Mouse (Mus musculus): Measurements from ENCODE around the gene Gm36210. TPM values are rescaled to one million over a fixed set of nuclear protein-coding genes. Genes with fewer than 3 reads are reported as not detected.

The Gm36210 gene
- total and polyA plus RNA-seq, 3 experiments, result 0.90 TPM; not detected in 2

GRCm38 (mm10) chr7:4851315-4851688 lies 55.0 kb downstream of the Gm36210 start:
- no peak overlapping the region for H3K4me2 ChIP-seq (ENCODE audit: insufficient read depth, low read depth, poor library complexity, severe bottlenecking)
- no peak for DNase-seq (ENCODE audit: extremely low read depth)
- no peaks in the 10 kb centered on the region for H3K36me3 ChIP-seq (replicated peaks in 1 of 2; ENCODE audit: control insufficient read depth in 1 of 2, insufficient read depth in 1 of 2, low read length in 1 of 2)
- H3K9ac ChIP-seq (ENCODE audit: insufficient read depth, low read depth), result no peak overlapping the region
- in situ Hi-C loops (cut with MboI; ENCODE audit: low pct_ligation_motif_present, low pct_unique_long_range_greater_than_20kb, low sequenced_read_pairs) (no loop called here), dilution Hi-C loops (cut with MboI; ENCODE audit: extremely low pct_ligation_motif_present, extremely low pct_unique_long_range_greater_than_20kb, low sequenced_read_pairs) (no loop called here)
- no peak overlapping the region for H3K27ac ChIP-seq (ENCODE audit: insufficient read depth, low read depth)
- peaks cover 8 to 12% of the 10 kb centered on the region in 2 experiments for H3K4me1 ChIP-seq (ENCODE audit: control insufficient read depth in 1 of 2, insufficient read depth in 2 of 2)
- no peaks in the 10 kb centered on the region for H3K27me3 ChIP-seq (replicated peaks)
- no peaks in the 10 kb centered on the region for H3K79me2 ChIP-seq (replicated peaks; ENCODE audit: control insufficient read depth, extremely low read depth, insufficient read depth, poor library complexity, severe bottlenecking)
- H3K4me3 ChIP-seq (replicated peaks in 1 of 3; ENCODE audit: low read depth in 2 of 3, low read length in 2 of 3, poor library complexity in 1 of 3), result no peak overlapping the region
- TF ChIP-seq TBP (conservative IDR thresholded peaks at IDR 0.05; ENCODE audit: low read depth, low read length), result no peak
- no peak for TF ChIP-seq KAT2A (IDR thresholded peaks at IDR 0.05; ENCODE audit: insufficient replicate concordance, low read length)
- TF ChIP-seq TCF12 (IDR thresholded peaks at IDR 0.05; ENCODE audit: low read depth, low read length), result no peak
- TF ChIP-seq USF1 (IDR thresholded peaks at IDR 0.05; ENCODE audit: low read depth, low read length), result no peak
- TF ChIP-seq CHD2 (IDR thresholded peaks at IDR 0.05; ENCODE audit: low read length), result no peak
- TF ChIP-seq IRF4 (IDR thresholded peaks at IDR 0.05; ENCODE audit: low read depth, low read length), result no peak
- TF ChIP-seq NELFE (IDR thresholded peaks at IDR 0.05; ENCODE audit: low read depth, low read length), result no peak
- TF ChIP-seq MAZ (IDR thresholded peaks at IDR 0.05; ENCODE audit: low read depth, low read length), result no peak
- TF ChIP-seq MAX (IDR thresholded peaks at IDR 0.05; ENCODE audit: low read length), result no peak
- no peak for TF ChIP-seq MEF2A (IDR thresholded peaks at IDR 0.05; ENCODE audit: borderline replicate concordance, low read depth, low read length)
- TF ChIP-seq ETS1 (conservative IDR thresholded peaks at IDR 0.05; ENCODE audit: low read depth, low read length), result no peak
- no peak for TF ChIP-seq E2F4 (IDR thresholded peaks at IDR 0.05; ENCODE audit: insufficient replicate concordance, low read depth, low read length)
- no peaks in the 10 kb centered on the region for H3K9me3 ChIP-seq (replicated peaks; ENCODE audit: low read length)

GRCm38 (mm10) chr7:4850621-4851314 lies 55.5 kb downstream of the Gm36210 start:
- TF ChIP-seq RAD21 (IDR thresholded peaks at IDR 0.05; ENCODE audit: low read depth, low read length) (no peak), POLR2AphosphoS2 (IDR thresholded peaks at IDR 0.05; ENCODE audit: low read depth, low read length) (no peak), E2F4 (IDR thresholded peaks at IDR 0.05; ENCODE audit: insufficient replicate concordance, low read depth, low read length) (no peak), ETS1 (conservative IDR thresholded peaks at IDR 0.05; ENCODE audit: low read depth, low read length) (no peak), USF1 (IDR thresholded peaks at IDR 0.05; ENCODE audit: low read depth, low read length) (no peak)
- H3K27me3 ChIP-seq (replicated peaks), result no peaks in the 10 kb centered on the region
- no peaks in the 10 kb centered on the region for H3K36me3 ChIP-seq (replicated peaks in 1 of 2; ENCODE audit: control insufficient read depth in 1 of 2, insufficient read depth in 1 of 2, low read length in 1 of 2)
- H3K9ac ChIP-seq (ENCODE audit: insufficient read depth, low read depth), result no peak overlapping the region
- H3K4me1 ChIP-seq (ENCODE audit: control insufficient read depth in 1 of 2, insufficient read depth in 2 of 2), result peaks cover 8 to 12% of the 10 kb centered on the region in 2 experiments
- no peak overlapping the region for H3K4me3 ChIP-seq (replicated peaks in 1 of 3; ENCODE audit: low read depth in 2 of 3, low read length in 2 of 3, poor library complexity in 1 of 3)
- in situ Hi-C loops (cut with MboI; ENCODE audit: low pct_ligation_motif_present, low pct_unique_long_range_greater_than_20kb, low sequenced_read_pairs), result no loop called here
- H3K9me3 ChIP-seq (replicated peaks; ENCODE audit: low read length), result no peaks in the 10 kb centered on the region
- no peak overlapping the region for H3K4me2 ChIP-seq (ENCODE audit: insufficient read depth, low read depth, poor library complexity, severe bottlenecking)
- dilution Hi-C loops (cut with MboI; ENCODE audit: extremely low pct_ligation_motif_present, extremely low pct_unique_long_range_greater_than_20kb, low sequenced_read_pairs), result no loop called here
- H3K27ac ChIP-seq (ENCODE audit: insufficient read depth, low read depth), result no peak overlapping the region
- no peak for DNase-seq (ENCODE audit: extremely low read depth)
- no peaks in the 10 kb centered on the region for H3K79me2 ChIP-seq (replicated peaks; ENCODE audit: control insufficient read depth, extremely low read depth, insufficient read depth, poor library complexity, severe bottlenecking)

Data from CH12.LX (cell line).